24 mouse cellular contexts compared by ENCODE assay signal in genomic region chr8:107717856-107718255, GRCm38 (mm10).
"Had no signal": no experiment of that assay in that cellular context is flagged by ENCODE, and none has a peak within 500 bp of the region (broad histone marks: within the 10 kb centered on the region; RNA-seq: fewer than 3 reads in every experiment).

No protein-coding gene starts in this region.

- H3K36me3 ChIP-seq: heart, embryonic 10.5 days; heart, embryonic 12.5 days; kidney, embryonic 15.5 days; limb, embryonic 10.5 days; limb, embryonic 12.5 days had no signal

- H3K4me3 ChIP-seq: heart, embryonic 10.5 days; heart, embryonic 12.5 days; kidney, embryonic 15.5 days; layer of hippocampus, adult 2 months; left cerebral cortex, adult 2 months; limb, embryonic 10.5 days; limb, embryonic 12.5 days had no signal

- H3K4me2 ChIP-seq: heart, embryonic 12.5 days; hindbrain, embryonic 14.5 days; kidney, embryonic 15.5 days; limb, embryonic 12.5 days; liver, embryonic 11.5 days had no signal

- H3K27ac ChIP-seq: heart, embryonic 10.5 days; hindbrain, embryonic 14.5 days; hindbrain, postnatal 0 days; kidney, embryonic 15.5 days; kidney, postnatal 0 days; layer of hippocampus, adult 2 months; left cerebral cortex, adult 2 months; limb, embryonic 10.5 days; limb, embryonic 12.5 days had no signal

- H3K9ac ChIP-seq: forebrain, postnatal 0 days; heart, embryonic 12.5 days; hindbrain, embryonic 14.5 days; kidney, embryonic 15.5 days; limb, embryonic 12.5 days had no signal

- H3K9me3 ChIP-seq: heart, embryonic 10.5 days; heart, embryonic 12.5 days; kidney, embryonic 15.5 days; limb, embryonic 10.5 days; limb, embryonic 12.5 days had no signal

- H3K27me3 ChIP-seq: heart, embryonic 12.5 days; kidney, embryonic 15.5 days; limb, embryonic 12.5 days had no signal

- H3K4me1 ChIP-seq: heart, embryonic 10.5 days; heart, embryonic 12.5 days; kidney, embryonic 15.5 days; limb, embryonic 10.5 days had no signal

- ATAC-seq: forebrain, postnatal 0 days; hindbrain, postnatal 0 days; intestine, embryonic 16.5 days had no signal

- DNase-seq: forebrain, postnatal 0 days; gastrocnemius, postnatal 14 days; gastrocnemius, postnatal 36 days; heart, adult 18-20 months; heart, postnatal 10 days; heart, postnatal 36 days; kidney, adult 11 months; kidney, adult 2 months; kidney, adult 9 months; kidney, postnatal 25 days; kidney, postnatal 4 days; liver had no signal
